Mouse (Mus musculus): ENCODE results near the gene Rasl12.

GRCm38 (mm10) chr9:65417738-65418137 lies 19.4 kb downstream of the Rasl12 start:
- TF ChIP-seq CEBPB (IDR thresholded peaks at IDR 0.05; ENCODE audit: insufficient read depth, poor library complexity, severe bottlenecking) (no peak), POLR2A (IDR thresholded peaks at IDR 0.05; ENCODE audit: insufficient read length, low read depth) (no peak), USF1 (IDR thresholded peaks at IDR 0.05; ENCODE audit: low read depth) (no peak), POLR2AphosphoS2 (IDR thresholded peaks at IDR 0.05; ENCODE audit: insufficient read length, low read depth) (no peak), TCF3 (IDR thresholded peaks at IDR 0.05; ENCODE audit: insufficient read length, low read depth) (no peak), MAX (IDR thresholded peaks at IDR 0.05; ENCODE audit: low read depth) (no peak), MYOG (IDR thresholded peaks at IDR 0.05; ENCODE audit: control insufficient read depth in 1 of 3, insufficient read depth in 1 of 3, insufficient read length in 2 of 3, low read depth in 2 of 3) (no peak), REST (IDR thresholded peaks at IDR 0.05; ENCODE audit: insufficient read depth, insufficient read length) (no peak), TCF12 (IDR thresholded peaks at IDR 0.05; ENCODE audit: insufficient read depth, poor library complexity, severe bottlenecking) (no peak)
